Mouse (Mus musculus) spleen, adult 2 months (tissue): ENCODE measurements around the gene March6. TPM values are rescaled to one million over a fixed set of nuclear protein-coding genes. Genes with fewer than 3 reads are reported as not detected.

Experiments used
- DNase-seq, 2 experiments: peaks; one replicate each; pipeline versions ENCODE4 v3.0.0 to v3.0.0-alpha.2; 2012 to 2021; ENCODE audit warnings: low spot score in 2 of 2, low read depth in 1 of 2
- H3K27ac ChIP-seq: fragments of 200-500 bp; 2 replicates; pipeline ENCODE4 v1.5.1; 2012; ENCODE audit warnings: low read length, inconsistent platforms; ENCODE audit not compliant: insufficient read depth
- H3K27me3 ChIP-seq: fragments of 200-500 bp; 2 replicates; pipeline ENCODE4 v1.6.1; 2012; ENCODE audit warnings: mild to moderate bottlenecking, moderate library complexity, low read length, inconsistent platforms; ENCODE audit not compliant: control insufficient read depth, insufficient read depth
- H3K36me3 ChIP-seq: fragments of 200-500 bp; 2 replicates; pipeline ENCODE4 v1.6.1; 2012; ENCODE audit warnings: mild to moderate bottlenecking, low read length, inconsistent platforms; ENCODE audit not compliant: control insufficient read depth, insufficient read depth
- H3K4me1 ChIP-seq: fragments of 200-500 bp; 2 replicates; pipeline ENCODE4 v1.6.1; 2011; ENCODE audit warnings: inconsistent platforms; ENCODE audit not compliant: control insufficient read depth, insufficient read depth, insufficient read length
- H3K4me3 ChIP-seq: fragments of 200-500 bp; 2 replicates; pipeline ENCODE4 v1.5.1; 2011; ENCODE audit warnings: mild to moderate bottlenecking, inconsistent platforms; ENCODE audit not compliant: insufficient read depth, insufficient read length; ENCODE audit errors: extremely low read depth
- CTCF ChIP-seq: fragments of 200-500 bp; IDR thresholded peaks from 2 replicates; pipeline ENCODE4 v1.5.1; 2011; ENCODE audit warnings: mild to moderate bottlenecking, inconsistent platforms; ENCODE audit not compliant: insufficient read depth, insufficient read length, insufficient replicate concordance; ENCODE audit errors: extremely low read depth
- POLR2A ChIP-seq: fragments of 200-500 bp; IDR thresholded peaks from 2 replicates; pipeline ENCODE4 v1.6.1; 2011; ENCODE audit warnings: low read depth, low read length, inconsistent platforms
- WGBS: fragments of 180-500 bp; shearing (Covaris S2); methylation state at CpG from one replicate; pipeline ENCODE4 v1.1.7; 2018; 5-methylcytosine and 5-hydroxymethylcytosine counted together
- polyA plus RNA-seq: library from polyadenylated mRNA; depleted of rRNA; stranded (reverse); fragments of >200 nt; gene quantifications from 2 replicates; pipeline ENCODE4 v1.2.3, GENCODE M21; 2012

Gene March6
- polyA plus RNA-seq, 1 experiment = 8.7 TPM

DNA sequence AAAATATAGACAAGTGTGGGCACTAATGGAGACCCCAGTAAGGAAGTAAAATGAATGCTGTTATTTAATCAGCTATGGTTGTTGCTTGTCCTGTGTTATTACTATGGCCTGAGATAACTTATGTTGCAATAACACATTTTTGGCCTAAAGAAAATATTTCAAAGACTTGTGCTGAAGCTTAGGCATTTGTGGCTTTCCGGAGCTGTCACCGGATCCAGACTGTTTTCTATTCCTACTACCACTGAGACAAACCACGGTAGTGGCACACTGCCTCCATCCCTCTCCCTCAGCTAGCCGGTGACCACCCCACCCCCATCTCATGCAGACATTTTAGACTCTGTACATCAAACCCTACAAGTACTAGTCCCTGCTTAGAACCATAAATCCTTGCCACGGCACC, 62.0 kb downstream of the March6 start:
- Histone ChIP-seq H3K4me1 (no peaks in the 10 kb centered on the region; the same call in 1 of the 2 replicates), H3K36me3 (peaks cover 19% of the 10 kb centered on the region)
- 90% methylated on average over 5 of the region's 5 CpGs for WGBS

DNA sequence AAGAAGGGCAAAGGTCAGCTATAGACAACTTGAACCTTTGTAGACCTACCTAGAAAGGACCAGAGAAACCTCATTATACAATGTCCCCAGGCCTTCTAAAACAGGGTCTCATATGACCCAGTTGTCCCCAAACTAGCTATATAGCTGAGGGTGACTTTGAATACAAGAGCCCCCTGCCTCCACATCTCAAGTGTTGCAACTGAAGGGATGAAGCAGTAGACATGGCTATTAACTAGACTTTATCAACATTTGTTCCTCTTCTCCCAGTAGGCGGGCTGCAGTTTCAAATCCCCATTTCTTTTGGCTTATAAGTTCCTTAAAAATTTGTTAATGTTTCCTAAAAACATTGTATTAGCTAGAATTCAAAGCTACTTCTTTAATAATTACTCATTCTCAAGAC, 64.1 kb downstream of the March6 start:
- no peak for TF ChIP-seq POLR2A
- TF ChIP-seq CTCF = no peak
- peaks cover 23% of the 10 kb centered on the region for H3K36me3 ChIP-seq
- H3K4me3 ChIP-seq = no peak overlapping the region
- 87% methylated on average over 1 of the region's 1 CpGs for WGBS
- no peaks in the 10 kb centered on the region for H3K27me3 ChIP-seq
- no peak for DNase-seq
- H3K27ac ChIP-seq = no peak overlapping the region
- H3K4me1 ChIP-seq = no peaks in the 10 kb centered on the region

More for the DNA sequence above, 62.0 kb downstream of the March6 start:
- H3K27ac ChIP-seq = no peak overlapping the region
- H3K4me3 ChIP-seq = no peak overlapping the region
- TF ChIP-seq POLR2A (no peak), CTCF (no peak)
- no peak for DNase-seq
- no peaks in the 10 kb centered on the region for H3K27me3 ChIP-seq

DNA sequence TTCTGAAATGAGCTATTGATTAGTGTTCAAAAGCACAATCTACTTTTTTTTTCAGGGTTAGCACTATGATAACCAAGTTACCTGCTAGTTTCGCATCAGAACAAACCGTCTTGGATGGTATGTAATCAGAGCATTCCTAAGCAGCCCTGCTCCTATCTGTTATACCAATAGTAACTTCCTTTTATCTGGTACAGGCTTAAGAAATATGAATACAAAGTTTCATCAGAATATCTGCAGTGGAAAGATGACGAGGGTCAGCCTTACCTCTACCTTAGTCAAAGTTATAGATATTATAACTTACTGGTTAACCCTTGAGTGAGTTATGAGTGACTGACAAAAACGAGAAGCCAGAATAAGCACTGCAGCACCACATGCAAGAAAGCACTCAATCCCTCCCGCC, 64.6 kb downstream of the March6 start:
- H3K27me3 ChIP-seq = no peaks in the 10 kb centered on the region
- DNase-seq = no peak
- no peak overlapping the region for H3K27ac ChIP-seq
- H3K4me1 ChIP-seq = no peaks in the 10 kb centered on the region
- peaks cover 24% of the 10 kb centered on the region for H3K36me3 ChIP-seq
- H3K4me3 ChIP-seq = no peak overlapping the region
- no peak for TF ChIP-seq CTCF
- TF ChIP-seq POLR2A = no peak
- WGBS = 90% methylated on average over 5 of the region's 5 CpGs

DNA sequence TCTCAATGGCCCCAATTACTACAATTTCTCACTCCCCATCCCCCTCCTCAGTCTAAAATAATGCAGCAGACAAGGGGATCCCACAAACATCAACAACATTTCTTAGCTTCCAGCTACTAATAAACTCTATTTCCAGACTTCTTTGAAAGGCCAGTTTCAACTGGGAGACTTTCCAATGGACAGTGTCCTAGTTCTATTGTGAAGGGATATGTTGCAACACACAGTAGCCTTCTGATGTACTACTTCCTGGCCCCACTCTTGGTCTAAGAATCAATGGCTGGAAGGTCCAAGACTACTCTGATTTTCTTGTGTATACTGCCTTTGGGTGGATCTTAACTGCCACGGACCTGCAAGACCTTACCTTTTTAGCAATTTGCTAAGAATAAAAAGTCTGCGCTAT, 65.0 kb downstream of the March6 start:
- peaks cover 27% of the 10 kb centered on the region for H3K36me3 ChIP-seq

DNA sequence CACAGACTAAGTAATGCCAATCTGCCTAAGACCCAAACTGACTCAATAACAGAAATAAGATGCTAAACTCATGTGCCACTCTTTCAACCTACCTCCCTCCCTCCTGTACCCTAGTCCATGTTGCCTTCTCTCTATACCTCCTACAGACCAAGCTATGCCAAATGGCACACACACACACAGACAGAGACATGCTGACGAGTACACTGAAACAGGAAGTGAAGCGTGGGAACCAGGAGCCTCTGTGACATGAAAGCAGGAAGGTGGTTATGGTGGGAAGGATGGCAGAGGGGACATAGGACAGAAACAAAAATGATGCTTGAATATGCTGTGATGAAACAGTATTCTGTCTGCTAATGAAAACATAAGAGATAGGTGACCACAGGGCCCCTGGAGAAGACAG, 70.3 kb downstream of the March6 start:
- H3K27ac ChIP-seq = no peak overlapping the region
- 55% methylated on average over 2 of the region's 2 CpGs for WGBS
- H3K4me3 ChIP-seq = no peak overlapping the region
- TF ChIP-seq POLR2A = no peak
- TF ChIP-seq CTCF = no peak
- DNase-seq = no peak
- H3K36me3 ChIP-seq = peaks cover 25% of the 10 kb centered on the region
- no peaks in the 10 kb centered on the region for H3K27me3 ChIP-seq
- no peaks in the 10 kb centered on the region for H3K4me1 ChIP-seq

More for the DNA sequence above, 65.0 kb downstream of the March6 start:
- TF ChIP-seq CTCF = no peak
- TF ChIP-seq POLR2A = no peak
- Histone ChIP-seq H3K27me3 (no peaks in the 10 kb centered on the region), H3K27ac (no peak overlapping the region), H3K4me3 (no peak overlapping the region), H3K4me1 (no peaks in the 10 kb centered on the region)
- no peak for DNase-seq
- 97% methylated on average over 2 of the region's 2 CpGs for WGBS

DNA sequence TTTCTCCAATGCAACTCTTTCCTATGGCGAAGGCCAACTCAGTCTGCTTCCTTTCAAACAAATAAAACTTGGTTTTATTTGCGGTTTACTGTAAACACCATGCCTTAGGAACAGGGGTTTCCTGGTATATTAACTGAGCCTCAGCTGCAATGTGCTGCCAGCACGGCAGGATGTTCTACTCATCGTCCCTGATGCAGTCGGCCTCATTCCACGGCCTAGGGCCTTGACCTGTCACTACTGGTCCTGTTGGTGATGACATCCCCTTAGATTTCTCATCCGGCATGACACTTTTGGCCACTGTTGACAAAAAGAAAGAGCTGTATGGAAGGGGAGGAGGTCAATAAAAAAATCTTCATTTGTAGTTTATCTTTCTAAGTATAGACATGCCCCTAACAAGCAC, 72.8 kb downstream of the March6 start:
- Histone ChIP-seq H3K36me3 (peaks cover 22% of the 10 kb centered on the region), H3K27me3 (no peaks in the 10 kb centered on the region)
- WGBS = 91% methylated on average over 7 of the region's 7 CpGs

DNA sequence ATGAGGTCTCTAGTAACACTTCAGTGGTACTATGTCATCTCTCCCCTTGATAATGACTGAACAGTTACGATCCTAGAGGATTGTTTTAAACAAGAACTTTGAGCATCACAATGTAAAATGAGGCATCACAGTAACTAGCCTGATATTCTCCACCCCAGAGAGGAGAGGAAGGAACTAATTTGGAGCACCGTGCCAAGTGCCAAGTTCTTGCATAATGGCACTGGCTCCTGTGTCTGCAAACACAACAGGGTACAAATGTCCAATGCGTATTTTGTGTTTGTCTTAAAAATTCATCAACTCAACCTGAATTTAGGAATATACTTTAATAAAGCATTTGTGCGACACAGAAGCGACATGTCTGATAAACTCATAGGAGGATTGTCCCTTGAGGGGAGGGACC, 74.5 kb downstream of the March6 start:
- Histone ChIP-seq H3K27me3 (no peaks in the 10 kb centered on the region), H3K27ac (no peak overlapping the region), H3K4me3 (no peak overlapping the region), H3K4me1 (peaks cover 5% of the 10 kb centered on the region; the same call in 1 of the 2 replicates), H3K36me3 (peaks cover 16% of the 10 kb centered on the region)
- WGBS = 88% methylated on average over 5 of the region's 5 CpGs
- no peak for DNase-seq
- TF ChIP-seq CTCF (no peak), POLR2A (no peak)

More for the DNA sequence above, 72.8 kb downstream of the March6 start:
- Histone ChIP-seq H3K4me1 (0 out of 2 replicates have a peak, but pooled peaks cover 2% of the 10 kb centered on the region), H3K27ac (no peak overlapping the region), H3K4me3 (no peak overlapping the region)
- DNase-seq = no peak
- TF ChIP-seq POLR2A (no peak), CTCF (no peak)

DNA sequence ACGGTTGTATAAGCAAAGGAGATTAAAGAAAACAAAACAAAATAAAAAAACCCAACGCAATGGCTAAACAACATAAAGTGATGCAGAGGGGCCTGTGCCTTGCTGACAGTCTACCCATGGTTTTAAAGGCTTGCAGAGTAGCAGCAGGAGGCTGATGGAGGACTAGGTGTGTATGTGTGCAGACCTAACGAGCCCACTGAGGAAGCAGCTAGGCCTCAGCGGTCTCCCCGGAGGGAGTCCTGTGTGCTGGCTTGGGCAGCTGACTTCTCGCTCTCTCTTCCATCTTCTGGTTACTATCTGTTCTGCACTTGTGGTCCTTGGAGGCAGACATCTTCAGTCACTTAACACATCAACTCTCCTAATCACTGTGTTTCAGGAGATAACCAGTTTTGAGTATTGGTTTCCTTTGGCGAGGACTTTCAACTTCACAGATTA, 76.0 kb downstream of the March6 start:
- Histone ChIP-seq H3K4me1 (peaks cover 5% of the 10 kb centered on the region; the same call in 1 of the 2 replicates), H3K4me3 (no peak overlapping the region), H3K27ac (no peak overlapping the region), H3K27me3 (no peaks in the 10 kb centered on the region), H3K36me3 (peaks cover 7% of the 10 kb centered on the region)
- no peak for DNase-seq
- TF ChIP-seq CTCF = no peak
- TF ChIP-seq POLR2A = no peak
- 82% methylated on average over 7 of the region's 7 CpGs for WGBS
